Mouse (Mus musculus) hematopoietic multipotent progenitor cell, adult 10-12 weeks (in vitro differentiated cells): Measurements from ENCODE around the gene Aff1. TPM values are rescaled to one million over a fixed set of nuclear protein-coding genes. Genes with fewer than 3 reads are reported as not detected.

Source experiments
- polyA plus RNA-seq: library from polyadenylated mRNA; stranded (reverse); fragments of >175 nt; gene quantifications from 2 replicates; pipeline ENCODE4 v1.2.3, GENCODE M21; 2012; ENCODE audit warnings: low replicate concordance

Aff1 gene
- 81.9 and 153 TPM in 2 replicates for polyA plus RNA-seq

GRCm38 (mm10) chr5:103691624-103692530, at the start of gene Aff1:
Aff1 (plus strand) TSS chr5:103692374.

GRCm38 (mm10) chr5:103655346-103656118, 36.6 kb upstream of the Aff1 start, which contains the start of gene 1700016H13Rik:
1700016H13Rik (minus strand) TSS chr5:103656010.

Other genes with a start within 250 kb of the Aff1 start
- not detected in 2 replicates for gene Slc10a6, start 63.0 kb upstream of the Aff1 start, polyA plus RNA-seq
- not detected in 2 replicates for gene 1700016H13Rik, start 36.4 kb upstream of the Aff1 start, polyA plus RNA-seq
- gene Klhl8, start 218.9 kb downstream of the Aff1 start, polyA plus RNA-seq, result 0.14 and 0.34 TPM in 2 replicates